Mouse (Mus musculus): ENCODE results near the gene Srsf10. TPM values are rescaled to one million over a fixed set of nuclear protein-coding genes. Genes with fewer than 3 reads are reported as not detected.
A peak's percentile ranks its signal among the peaks of the same experiment; 100 is the strongest.

Srsf10 gene
- polyA plus RNA-seq (2012; rRNA removed), result 72.8 and 76.8 TPM in 2 replicates

DNA sequence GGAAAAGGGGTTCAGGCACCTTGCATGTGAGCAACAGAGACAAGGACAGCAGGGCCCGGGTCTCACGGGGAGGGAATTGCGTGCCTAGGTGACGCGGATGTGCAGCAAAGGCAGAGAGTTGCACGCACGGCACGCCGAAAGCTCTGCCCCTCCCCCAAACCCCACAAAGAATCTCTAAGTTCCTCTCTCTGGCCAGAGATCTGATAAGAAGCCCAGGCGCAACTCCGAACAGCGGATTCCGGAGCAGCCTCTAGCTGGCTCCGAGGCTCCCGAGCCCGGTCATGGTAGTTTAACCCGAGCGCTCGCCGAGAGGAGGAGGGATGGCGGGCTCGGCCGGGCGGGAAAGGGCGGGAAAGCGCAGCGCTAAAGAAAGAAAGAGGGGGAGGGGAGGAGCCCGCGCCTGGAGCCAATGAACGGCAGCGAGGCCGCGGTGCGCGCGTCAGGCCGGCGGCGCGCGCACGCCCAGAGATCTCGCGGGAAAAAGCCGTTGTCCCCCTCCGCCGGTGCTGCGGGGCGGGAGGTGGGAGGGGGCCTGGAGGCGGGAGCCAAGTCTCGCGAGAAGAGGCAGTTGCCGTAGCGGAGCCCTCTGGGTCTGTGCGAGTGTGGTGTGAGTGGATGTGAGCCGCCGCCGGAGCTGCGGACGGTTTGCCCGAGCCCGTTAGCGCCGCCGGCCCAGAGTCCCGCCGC lies at the start of gene Srsf10:
Gene Srsf10 (plus strand): TSS at position 212 of the 687 bp plus-strand sequence.
- H3K4me3 ChIP-seq (ENCODE audit: control insufficient read depth, low read depth, low read length), result peak within 1 kb of the TSS; percentile 100
- peaks cover 17% of the 10 kb centered on the region for H3K4me1 ChIP-seq (ENCODE audit: control insufficient read depth, insufficient read depth, low read length)
- peak within 1 kb of the TSS; percentile 100 for H3K27ac ChIP-seq (ENCODE audit: control insufficient read depth, insufficient read depth, low read depth, low read length)
- no peaks in the 10 kb centered on the region for H3K27me3 ChIP-seq (ENCODE audit: control insufficient read depth, insufficient read depth, low read length)
- TF ChIP-seq CTCF (IDR thresholded peaks at IDR 0.05; ENCODE audit: control insufficient read depth, insufficient read depth, insufficient replicate concordance, low read depth, low read length) (no peak), POLR2A (IDR thresholded peaks at IDR 0.05; ENCODE audit: control insufficient read depth, low read depth, low read length) (peak; percentile 96)
- 0 out of 2 replicates have a peak, but pooled peaks cover 1% of the 10 kb centered on the region for H3K36me3 ChIP-seq (ENCODE audit: control insufficient read depth, insufficient read depth, low read length)

DNA sequence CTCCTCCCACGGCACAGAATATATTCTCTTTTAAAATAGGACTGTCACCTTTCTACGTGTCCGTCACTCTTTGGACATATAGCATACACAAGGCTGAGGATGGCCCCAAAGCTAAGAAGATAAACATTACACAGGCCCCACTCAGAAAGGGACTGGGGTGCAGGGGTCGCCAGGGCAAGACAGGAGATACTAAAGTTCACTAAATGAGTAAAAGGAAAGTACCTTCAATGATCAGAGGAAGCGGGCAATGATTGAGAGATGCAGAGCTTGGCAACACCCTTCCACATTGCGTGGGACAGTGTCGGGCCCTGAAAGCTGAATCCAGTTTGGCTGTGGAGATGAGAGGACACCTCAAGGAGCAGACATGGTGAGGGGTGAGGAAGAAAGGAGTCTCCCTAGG lies 40.7 kb upstream of the Srsf10 start:
- Histone ChIP-seq H3K36me3 (ENCODE audit: control insufficient read depth, insufficient read depth, low read length) (no peaks in the 10 kb centered on the region), H3K27me3 (ENCODE audit: control insufficient read depth, insufficient read depth, low read length) (no peaks in the 10 kb centered on the region)
- TF ChIP-seq POLR2A (IDR thresholded peaks at IDR 0.05; ENCODE audit: control insufficient read depth, low read depth, low read length) (no peak), CTCF (IDR thresholded peaks at IDR 0.05; ENCODE audit: control insufficient read depth, insufficient read depth, insufficient replicate concordance, low read depth, low read length) (no peak)

DNA sequence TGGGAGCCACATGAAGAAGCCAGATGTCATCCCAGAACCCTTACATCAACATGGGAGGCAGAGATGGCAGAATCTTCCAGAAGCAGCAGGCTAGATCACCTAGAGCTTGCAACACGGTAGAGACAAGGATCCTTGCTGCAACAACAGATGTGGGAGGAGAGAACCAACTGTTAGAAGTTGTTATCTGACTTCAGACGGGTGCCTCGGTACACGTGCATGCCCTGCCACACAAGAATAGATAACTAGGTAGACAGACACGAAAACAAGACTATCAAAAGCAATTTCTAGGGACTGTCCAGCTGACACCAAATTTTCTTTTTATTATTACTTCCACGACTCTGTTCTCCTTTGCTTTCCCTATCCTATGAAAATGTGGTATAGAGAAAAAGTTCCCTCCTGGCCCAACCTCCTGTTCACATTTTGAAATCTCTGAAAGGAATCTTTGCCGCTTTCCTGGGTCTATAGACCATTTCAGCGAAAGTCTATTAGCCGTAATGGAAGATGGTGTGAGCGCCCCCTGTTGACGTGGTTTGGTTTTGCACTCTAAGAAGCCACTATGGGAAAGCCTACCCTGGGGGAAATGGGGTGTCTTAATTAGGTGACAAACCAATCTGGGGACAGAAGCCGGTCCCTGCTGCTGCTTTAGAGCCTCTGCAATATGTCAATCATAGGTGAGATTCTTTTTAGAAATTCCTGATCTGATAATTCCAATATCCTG lies 38.5 kb upstream of the Srsf10 start:
- no peak for TF ChIP-seq POLR2A (IDR thresholded peaks at IDR 0.05; ENCODE audit: control insufficient read depth, low read depth, low read length)
- Histone ChIP-seq H3K27ac (ENCODE audit: control insufficient read depth, insufficient read depth, low read depth, low read length) (no peak overlapping the region), H3K36me3 (ENCODE audit: control insufficient read depth, insufficient read depth, low read length) (no peaks in the 10 kb centered on the region), H3K4me3 (ENCODE audit: control insufficient read depth, low read depth, low read length) (no peak overlapping the region), H3K4me1 (ENCODE audit: control insufficient read depth, insufficient read depth, low read length) (peaks cover 2% of the 10 kb centered on the region; the same call in 1 of the 2 replicates), H3K27me3 (ENCODE audit: control insufficient read depth, insufficient read depth, low read length) (no peaks in the 10 kb centered on the region)

More for the DNA sequence above, 40.7 kb upstream of the Srsf10 start:
- Histone ChIP-seq H3K27ac (ENCODE audit: control insufficient read depth, insufficient read depth, low read depth, low read length) (no peak overlapping the region), H3K4me1 (ENCODE audit: control insufficient read depth, insufficient read depth, low read length) (no peaks in the 10 kb centered on the region), H3K4me3 (ENCODE audit: control insufficient read depth, low read depth, low read length) (no peak overlapping the region)

DNA sequence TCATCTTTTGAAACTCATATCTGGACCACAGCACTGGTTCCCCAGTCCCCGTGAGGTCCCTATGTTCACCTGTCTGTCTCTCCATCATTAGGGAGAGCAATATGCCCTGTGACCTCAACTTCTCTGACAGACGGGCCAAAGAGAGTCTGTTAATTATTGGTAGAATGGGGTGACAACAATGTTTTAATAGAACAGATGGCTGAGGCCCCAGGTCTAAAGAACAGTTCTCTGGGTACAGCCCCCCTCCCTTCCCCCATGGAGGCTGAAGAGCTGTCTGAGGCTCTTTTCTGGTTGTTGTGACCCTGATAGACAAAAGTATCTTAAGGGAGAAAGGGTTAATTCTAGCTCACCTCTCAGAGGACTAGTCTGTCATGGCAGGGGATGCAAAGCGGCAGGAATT lies 37.2 kb upstream of the Srsf10 start:
- no peak overlapping the region for H3K27ac ChIP-seq (ENCODE audit: control insufficient read depth, insufficient read depth, low read depth, low read length)
- no peaks in the 10 kb centered on the region for H3K27me3 ChIP-seq (ENCODE audit: control insufficient read depth, insufficient read depth, low read length)
- no peaks in the 10 kb centered on the region for H3K36me3 ChIP-seq (ENCODE audit: control insufficient read depth, insufficient read depth, low read length)
- TF ChIP-seq CTCF (IDR thresholded peaks at IDR 0.05; ENCODE audit: control insufficient read depth, insufficient read depth, insufficient replicate concordance, low read depth, low read length), result no peak
- TF ChIP-seq POLR2A (IDR thresholded peaks at IDR 0.05; ENCODE audit: control insufficient read depth, low read depth, low read length), result no peak
- H3K4me1 ChIP-seq (ENCODE audit: control insufficient read depth, insufficient read depth, low read length), result peaks cover 2% of the 10 kb centered on the region; the same call in 1 of the 2 replicates
- H3K4me3 ChIP-seq (ENCODE audit: control insufficient read depth, low read depth, low read length), result no peak overlapping the region

DNA sequence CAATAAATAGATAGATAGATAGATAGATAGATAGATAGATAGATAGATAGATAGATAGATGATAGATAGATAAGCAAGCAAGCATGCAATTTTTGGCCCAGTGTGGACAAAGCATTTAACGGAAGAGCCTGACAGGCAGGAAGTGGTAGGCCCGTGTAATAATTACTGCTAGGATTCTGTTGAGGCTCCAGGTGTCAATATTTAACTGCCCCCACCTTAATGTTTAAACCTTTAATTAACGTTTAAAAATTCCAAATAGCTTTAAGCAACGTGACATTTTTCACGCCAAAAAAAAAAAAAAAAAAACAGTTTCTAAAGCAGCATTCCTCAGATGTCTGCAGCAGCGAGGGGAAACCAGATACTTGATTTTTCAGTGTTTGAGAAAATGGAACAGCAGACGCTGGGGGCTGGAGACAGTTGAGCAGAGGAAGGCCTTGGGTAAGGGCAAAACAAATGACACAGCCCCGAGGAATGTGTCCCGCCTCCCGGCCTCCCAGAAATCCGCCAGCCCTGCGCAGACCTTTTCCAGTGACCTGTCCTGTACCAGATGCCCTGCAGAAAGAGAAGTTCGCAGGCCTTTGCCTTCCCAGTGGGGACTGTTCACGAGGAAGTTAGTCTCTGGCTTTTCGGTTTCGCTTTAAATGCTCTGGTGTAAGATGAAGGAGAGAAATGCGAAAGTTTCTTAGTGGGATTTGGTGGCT lies 35.6 kb upstream of the Srsf10 start:
- TF ChIP-seq POLR2A (IDR thresholded peaks at IDR 0.05; ENCODE audit: control insufficient read depth, low read depth, low read length) (no peak), CTCF (IDR thresholded peaks at IDR 0.05; ENCODE audit: control insufficient read depth, insufficient read depth, insufficient replicate concordance, low read depth, low read length) (no peak)
- Histone ChIP-seq H3K4me3 (ENCODE audit: control insufficient read depth, low read depth, low read length) (no peak overlapping the region), H3K27ac (ENCODE audit: control insufficient read depth, insufficient read depth, low read depth, low read length) (no peak overlapping the region), H3K27me3 (ENCODE audit: control insufficient read depth, insufficient read depth, low read length) (no peaks in the 10 kb centered on the region), H3K36me3 (ENCODE audit: control insufficient read depth, insufficient read depth, low read length) (no peaks in the 10 kb centered on the region), H3K4me1 (ENCODE audit: control insufficient read depth, insufficient read depth, low read length) (peaks cover 2% of the 10 kb centered on the region; the same call in 1 of the 2 replicates)

DNA sequence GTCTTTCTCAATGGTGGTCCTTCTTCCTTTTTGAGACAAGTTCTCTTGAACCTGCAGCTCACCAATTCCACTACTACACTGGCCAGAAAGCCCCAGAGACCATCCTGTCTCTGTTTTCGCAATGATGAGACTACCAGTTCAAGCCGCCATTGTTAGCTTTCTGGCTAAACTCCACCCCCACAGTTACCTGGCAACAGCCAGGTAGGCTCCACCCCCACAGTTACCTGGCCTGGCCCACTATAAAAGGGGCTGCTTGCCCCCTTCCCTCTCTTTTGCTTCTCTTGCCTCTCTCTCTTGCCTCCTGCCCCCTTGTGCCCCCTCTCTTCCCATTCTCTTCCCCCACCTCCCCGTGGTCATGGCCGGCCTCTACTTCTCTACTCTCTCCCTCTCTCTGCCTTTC lies 33.8 kb upstream of the Srsf10 start:
- peaks cover 2% of the 10 kb centered on the region; the same call in 1 of the 2 replicates for H3K4me1 ChIP-seq (ENCODE audit: control insufficient read depth, insufficient read depth, low read length)
- H3K27ac ChIP-seq (ENCODE audit: control insufficient read depth, insufficient read depth, low read depth, low read length), result 0 out of 2 replicates have a peak overlapping the region, but pooled peaks have one; percentile 35
- no peaks in the 10 kb centered on the region for H3K36me3 ChIP-seq (ENCODE audit: control insufficient read depth, insufficient read depth, low read length)
- TF ChIP-seq CTCF (IDR thresholded peaks at IDR 0.05; ENCODE audit: control insufficient read depth, insufficient read depth, insufficient replicate concordance, low read depth, low read length) (no peak), POLR2A (IDR thresholded peaks at IDR 0.05; ENCODE audit: control insufficient read depth, low read depth, low read length) (peak; percentile 65; the same call in 1 of the 2 replicates)
- H3K27me3 ChIP-seq (ENCODE audit: control insufficient read depth, insufficient read depth, low read length), result no peaks in the 10 kb centered on the region
- H3K4me3 ChIP-seq (ENCODE audit: control insufficient read depth, low read depth, low read length), result peak overlapping the region; percentile 81

DNA sequence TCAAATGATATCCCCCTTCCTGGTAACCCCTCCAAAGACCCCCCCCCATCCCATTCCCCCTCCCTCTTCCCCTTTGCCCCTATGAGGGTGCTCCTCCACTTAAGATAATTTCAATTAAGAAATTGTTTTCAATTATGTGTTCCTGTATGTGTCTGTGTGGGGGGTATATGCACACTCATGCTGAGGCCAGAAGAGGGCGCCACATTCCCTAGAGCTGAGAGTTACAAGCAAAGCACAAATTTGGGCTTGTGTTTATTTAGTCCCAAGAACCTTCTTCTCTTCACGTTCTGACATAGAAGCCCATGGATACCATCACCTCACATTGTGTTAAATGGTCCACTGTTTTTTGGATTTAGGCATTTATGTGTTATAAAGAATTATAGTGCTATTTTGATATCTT lies 32.2 kb upstream of the Srsf10 start:
- Histone ChIP-seq H3K36me3 (ENCODE audit: control insufficient read depth, insufficient read depth, low read length) (no peaks in the 10 kb centered on the region), H3K4me3 (ENCODE audit: control insufficient read depth, low read depth, low read length) (no peak overlapping the region), H3K4me1 (ENCODE audit: control insufficient read depth, insufficient read depth, low read length) (peaks cover 4% of the 10 kb centered on the region), H3K27me3 (ENCODE audit: control insufficient read depth, insufficient read depth, low read length) (no peaks in the 10 kb centered on the region), H3K27ac (ENCODE audit: control insufficient read depth, insufficient read depth, low read depth, low read length) (no peak overlapping the region)
- TF ChIP-seq POLR2A (IDR thresholded peaks at IDR 0.05; ENCODE audit: control insufficient read depth, low read depth, low read length) (no peak), CTCF (IDR thresholded peaks at IDR 0.05; ENCODE audit: control insufficient read depth, insufficient read depth, insufficient replicate concordance, low read depth, low read length) (peak; percentile 10; the same call in 1 of the 2 replicates)

Data from testis, adult 2 months (tissue).